Mouse (Mus musculus): Measurements from ENCODE around the gene Stac2.

Gene Stac2

GRCm38 (mm10) chr11:98050940-98051339 is 2.3 kb downstream of the Stac2 start:
- no peak for DNase-seq (ENCODE audit: low spot score in 2 of 2)

GRCm38 (mm10) chr11:98050520-98050815 is 2.8 kb downstream of the Stac2 start:
- DNase-seq (ENCODE audit: low spot score in 2 of 2) = no peak

- DNase-seq (ENCODE audit: low spot score in 2 of 2) = peak in 1 of 2 experiments; percentile 37
Measured at GRCm38 (mm10) chr11:98049672-98050519, 3.4 kb downstream of the Stac2 start.

GRCm38 (mm10) chr11:98047745-98048144 is 5.5 kb downstream of the Stac2 start:
- DNase-seq (ENCODE audit: low spot score in 2 of 2) = no peak

GRCm38 (mm10) chr11:98046466-98046865 is 6.8 kb downstream of the Stac2 start:
- DNase-seq (ENCODE audit: low spot score in 2 of 2) = no peak

- DNase-seq (ENCODE audit: low spot score in 2 of 2) = no peak
Measured at GRCm38 (mm10) chr11:98045596-98045995, 7.7 kb downstream of the Stac2 start.

GRCm38 (mm10) chr11:98044074-98044473 is 9.2 kb downstream of the Stac2 start:
- no peak for DNase-seq (ENCODE audit: low spot score in 2 of 2)

- no peak for DNase-seq (ENCODE audit: low spot score in 2 of 2)
Measured at GRCm38 (mm10) chr11:98042741-98043140, 10.5 kb downstream of the Stac2 start.

GRCm38 (mm10) chr11:98040975-98041374 is 12.3 kb downstream of the Stac2 start:
- DNase-seq (ENCODE audit: low spot score in 2 of 2) = no peak

- DNase-seq (ENCODE audit: low spot score in 2 of 2) = no peak
Measured at GRCm38 (mm10) chr11:98037871-98038270, 15.4 kb downstream of the Stac2 start.

- DNase-seq (ENCODE audit: low spot score in 2 of 2) = no peak
Measured at GRCm38 (mm10) chr11:98035977-98036377, 17.3 kb downstream of the Stac2 start.

- DNase-seq (ENCODE audit: low spot score in 2 of 2) = no peak
Measured at GRCm38 (mm10) chr11:98034840-98035239, 18.4 kb downstream of the Stac2 start.

GRCm38 (mm10) chr11:98034061-98034460 is 19.2 kb downstream of the Stac2 start:
- no peak for DNase-seq (ENCODE audit: low spot score in 2 of 2)

GRCm38 (mm10) chr11:98031443-98031770 is 21.9 kb downstream of the Stac2 start:
- peak; percentile 74 to 89 for DNase-seq (ENCODE audit: low spot score in 2 of 2)

GRCm38 (mm10) chr11:98030701-98031442 is 22.4 kb downstream of the Stac2 start:
- DNase-seq (ENCODE audit: low spot score in 2 of 2) = no peak

- DNase-seq (ENCODE audit: low spot score in 2 of 2) = no peak
Measured at GRCm38 (mm10) chr11:98027785-98028184, 25.5 kb downstream of the Stac2 start.

GRCm38 (mm10) chr11:98027297-98027688 is 26.0 kb downstream of the Stac2 start:
- no peak for DNase-seq (ENCODE audit: low spot score in 2 of 2)

GRCm38 (mm10) chr11:98026570-98027296 is 26.5 kb downstream of the Stac2 start, which contains the start of gene Rpl19:
Gene Rpl19, plus strand, starts transcription at chr11:98026710.
- DNase-seq (ENCODE audit: low spot score in 2 of 2) = peak; percentile 90 to 98

GRCm38 (mm10) chr11:98026248-98026569 is 27.1 kb downstream of the Stac2 start:
- DNase-seq (ENCODE audit: low spot score in 2 of 2) = no peak

- DNase-seq (ENCODE audit: low spot score in 2 of 2) = no peak
Measured at GRCm38 (mm10) chr11:98024516-98024915, 28.7 kb downstream of the Stac2 start.

- peak; percentile 47 to 79 for DNase-seq (ENCODE audit: low spot score in 2 of 2)
Measured at GRCm38 (mm10) chr11:98022555-98023371, 30.5 kb downstream of the Stac2 start, which contains the start of gene Cacnb1. Gene Cacnb1, minus strand, starts transcription at chr11:98023034.

- no peak for DNase-seq (ENCODE audit: low spot score in 2 of 2)
Measured at GRCm38 (mm10) chr11:98022253-98022554, 31.1 kb downstream of the Stac2 start.

Measured in spleen, postnatal 4 days (tissue).